Mouse (Mus musculus): ENCODE results near the gene Sema4c.

DNA sequence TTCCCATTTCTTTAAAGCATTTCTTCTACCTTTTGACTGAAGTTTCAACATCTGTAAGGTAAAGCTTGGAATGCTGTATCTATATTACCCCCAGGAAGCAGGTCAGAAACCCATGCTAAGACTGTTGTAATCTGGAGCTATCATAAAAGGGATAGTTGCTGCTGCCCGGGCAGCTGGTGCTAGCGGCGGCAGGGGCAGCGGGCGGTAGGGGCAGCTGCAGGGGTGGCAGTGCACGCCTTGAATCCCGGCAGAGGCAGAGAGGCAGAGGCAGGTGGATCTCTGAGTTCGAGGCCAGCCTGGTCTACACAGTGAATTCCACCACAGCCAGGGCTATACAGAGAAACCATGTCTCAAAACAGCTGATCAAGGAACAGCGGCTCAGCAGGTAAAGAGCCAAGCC, 15.2 kb downstream of the Sema4c start:
- TF ChIP-seq POLR2A (IDR thresholded peaks at IDR 0.05; ENCODE audit: borderline replicate concordance, insufficient read depth, low read length) (no peak), CTCF (IDR thresholded peaks at IDR 0.05; ENCODE audit: borderline replicate concordance, insufficient read depth, low read depth, low read length) (no peak)
